Mouse (Mus musculus): ENCODE results near the gene Trit1. TPM values are rescaled to one million over a fixed set of nuclear protein-coding genes. Genes with fewer than 3 reads are reported as not detected.
"Not testable (repeated sequence)": the region's sequence is repeated elsewhere in the genome, so short reads cannot be mapped to it uniquely, and the experiment has no call there.

Gene Trit1
- polyA plus RNA-seq, 2 experiments, result 15.0 to 20.1 TPM

GRCm38 (mm10) chr4:123000617-123001342 lies 15.6 kb upstream of the Trit1 start:
- Histone ChIP-seq H3K9ac (ENCODE audit: low read depth, low read length, severe bottlenecking) (no peak overlapping the region), H3K4me1 (ENCODE audit: control insufficient read depth, insufficient read depth, low read length) (peaks cover 21% of the 10 kb centered on the region), H3K27me3 (ENCODE audit: control insufficient read depth, insufficient read depth, low read length) (no peaks in the 10 kb centered on the region), H3K27ac (replicated peaks; ENCODE audit: low read depth, low read length) (no peak overlapping the region), H3K36me3 (ENCODE audit: control insufficient read depth, insufficient read depth, low read length) (peaks cover 20% of the 10 kb centered on the region), H3K4me2 (replicated peaks; ENCODE audit: low read depth, low read length, severe bottlenecking) (no peak overlapping the region), H3K4me3 (replicated peaks; ENCODE audit: low read length) (no peak overlapping the region), H3K9me3 (ENCODE audit: control insufficient read depth, low read length) (no peaks in the 10 kb centered on the region)
- TF ChIP-seq POLR2A (IDR thresholded peaks at IDR 0.05; ENCODE audit: borderline replicate concordance, extremely low read depth, insufficient read depth, insufficient read length), result no peak
- 63% methylated on average over 17 of the region's 17 CpGs for WGBS
- ATAC-seq (ENCODE audit: low FRiP score, low read depth) (peak; percentile 34), DNase-seq (ENCODE audit: low spot score) (peak; percentile 44)

DNA sequence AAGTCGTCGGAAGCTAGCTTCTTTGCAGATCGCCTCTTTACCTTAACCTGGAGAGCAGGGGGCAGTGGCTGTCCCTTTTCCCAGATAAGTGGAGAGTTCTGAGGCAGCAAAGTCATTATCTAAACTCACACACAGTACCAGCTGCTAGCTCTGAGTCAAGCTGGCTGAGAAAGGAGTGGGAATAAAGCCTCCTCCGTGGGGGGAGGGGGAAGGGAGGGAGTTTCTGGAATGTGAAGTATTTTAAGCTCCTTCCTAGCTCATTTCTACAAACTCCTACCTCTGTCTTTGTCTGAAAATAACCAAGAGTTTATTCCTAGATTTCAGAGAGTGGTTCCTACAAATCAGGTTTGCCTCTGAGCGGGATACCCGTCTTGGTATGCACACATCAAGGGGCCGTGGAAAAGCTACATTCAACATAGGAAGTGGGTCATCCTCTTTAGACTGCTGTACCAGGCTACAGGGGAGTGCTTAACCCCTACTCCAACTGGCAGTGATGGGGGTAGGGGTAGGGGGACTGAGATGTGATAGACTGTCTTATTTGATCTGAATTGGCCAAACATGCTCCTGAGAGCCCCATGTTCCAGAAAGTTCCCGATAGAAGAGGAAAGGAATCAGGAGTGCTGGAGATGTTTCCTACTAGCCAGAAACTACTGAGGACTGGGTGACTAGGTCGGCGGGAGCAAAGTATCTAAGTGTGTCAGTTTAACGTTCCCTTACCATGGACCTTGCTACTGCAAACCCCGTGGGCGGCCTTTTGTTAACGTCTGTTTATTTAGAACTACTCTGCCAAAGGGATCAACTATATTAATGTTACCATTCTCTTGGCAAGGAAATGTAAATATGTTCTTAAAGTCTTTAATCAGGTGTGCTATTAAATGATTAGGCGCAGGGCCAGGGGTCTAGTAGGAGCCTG lies 11.1 kb upstream of the Trit1 start:
- no peaks in the 10 kb centered on the region for H3K27me3 ChIP-seq (ENCODE audit: control insufficient read depth, insufficient read depth, low read length)
- no peak for TF ChIP-seq POLR2A (IDR thresholded peaks at IDR 0.05; ENCODE audit: borderline replicate concordance, extremely low read depth, insufficient read depth, insufficient read length)
- no peaks in the 10 kb centered on the region for H3K9me3 ChIP-seq (ENCODE audit: control insufficient read depth, low read length)
- peaks cover 8% of the 10 kb centered on the region; the same call in 1 of the 2 replicates for H3K4me1 ChIP-seq (ENCODE audit: control insufficient read depth, insufficient read depth, low read length)
- ATAC-seq (ENCODE audit: low FRiP score, low read depth), result peak; percentile 51; the same call in 1 of the 2 replicates
- H3K27ac ChIP-seq (replicated peaks; ENCODE audit: low read depth, low read length), result no peak overlapping the region
- H3K4me2 ChIP-seq (replicated peaks; ENCODE audit: low read depth, low read length, severe bottlenecking), result no peak overlapping the region
- DNase-seq (ENCODE audit: low spot score), result peak; percentile 31
- WGBS, result 34% methylated on average over 15 of the region's 15 CpGs
- H3K9ac ChIP-seq (ENCODE audit: low read depth, low read length, severe bottlenecking), result no peak overlapping the region
- no peak overlapping the region for H3K4me3 ChIP-seq (replicated peaks; ENCODE audit: low read length)
- H3K36me3 ChIP-seq (ENCODE audit: control insufficient read depth, insufficient read depth, low read length), result peaks cover 17% of the 10 kb centered on the region

DNA sequence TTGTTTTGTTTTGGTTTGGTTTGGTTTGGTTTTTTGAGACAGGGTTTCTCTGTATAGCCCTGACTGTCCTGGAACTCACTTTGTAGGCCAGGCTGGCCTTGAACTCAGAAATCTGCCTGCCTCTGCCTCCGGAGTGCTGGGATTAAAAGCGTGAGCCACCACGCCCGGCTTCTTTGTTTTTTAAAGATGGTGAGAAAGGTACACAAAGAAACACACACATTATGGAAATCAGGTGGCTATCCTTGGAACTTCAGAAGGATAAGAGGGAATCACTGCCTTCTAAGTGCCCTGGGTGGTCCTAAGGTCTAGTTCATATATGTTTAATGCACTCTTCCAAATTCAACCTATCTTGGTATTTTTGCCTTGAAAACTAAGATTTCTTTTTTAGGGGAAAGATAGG lies 3.9 kb upstream of the Trit1 start:
- not testable (repeated sequence) for DNase-seq (ENCODE audit: low spot score); H3K4me1 ChIP-seq (ENCODE audit: control insufficient read depth, insufficient read depth, low read length); ATAC-seq (ENCODE audit: low FRiP score, low read depth); H3K36me3 ChIP-seq (ENCODE audit: control insufficient read depth, insufficient read depth, low read length); H3K9ac ChIP-seq (ENCODE audit: low read depth, low read length, severe bottlenecking); H3K4me2 ChIP-seq (replicated peaks; ENCODE audit: low read depth, low read length, severe bottlenecking); H3K27me3 ChIP-seq (ENCODE audit: control insufficient read depth, insufficient read depth, low read length); H3K27ac ChIP-seq (replicated peaks; ENCODE audit: low read depth, low read length); H3K9me3 ChIP-seq (ENCODE audit: control insufficient read depth, low read length); H3K4me3 ChIP-seq (replicated peaks; ENCODE audit: low read length)
- WGBS, result 90% methylated on average over 4 of the region's 4 CpGs

DNA sequence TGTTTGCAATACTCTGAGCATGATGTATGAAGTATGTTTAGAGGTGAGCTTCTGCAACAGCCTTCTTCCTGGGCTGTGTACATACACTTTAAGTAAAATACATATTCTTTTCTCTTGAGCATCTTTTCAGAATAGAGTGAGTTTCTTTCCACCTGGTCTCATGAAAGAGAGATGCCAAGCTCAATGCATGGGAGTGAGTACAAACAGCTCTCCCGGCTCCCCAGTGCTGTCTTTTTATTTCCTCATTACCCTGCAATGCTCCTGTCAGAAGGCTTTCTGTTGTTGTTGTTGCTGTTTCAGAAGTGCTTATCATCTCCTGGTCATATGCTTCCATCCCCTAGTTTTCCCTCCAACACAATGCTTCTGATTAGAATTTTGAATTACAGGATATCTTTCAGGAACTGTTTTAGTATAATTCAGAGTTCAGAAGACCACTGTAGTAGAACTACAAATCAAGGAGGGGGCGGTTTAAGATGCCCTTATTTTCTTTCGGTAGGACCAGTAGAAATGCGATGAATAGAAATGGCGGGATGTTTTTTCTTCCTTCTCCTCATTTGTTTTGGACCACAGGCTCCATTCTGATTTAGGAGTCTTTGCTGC lies 3.0 kb upstream of the Trit1 start:
- ATAC-seq (ENCODE audit: low FRiP score, low read depth) (no peak), DNase-seq (ENCODE audit: low spot score) (no peak)
- Histone ChIP-seq H3K27me3 (ENCODE audit: control insufficient read depth, insufficient read depth, low read length) (no peaks in the 10 kb centered on the region), H3K4me3 (replicated peaks; ENCODE audit: low read length) (no peak overlapping the region), H3K9me3 (ENCODE audit: control insufficient read depth, low read length) (no peaks in the 10 kb centered on the region), H3K36me3 (ENCODE audit: control insufficient read depth, insufficient read depth, low read length) (no peaks in the 10 kb centered on the region), H3K27ac (replicated peaks; ENCODE audit: low read depth, low read length) (no peak overlapping the region), H3K9ac (ENCODE audit: low read depth, low read length, severe bottlenecking) (no peak overlapping the region), H3K4me2 (replicated peaks; ENCODE audit: low read depth, low read length, severe bottlenecking) (no peak overlapping the region), H3K4me1 (ENCODE audit: control insufficient read depth, insufficient read depth, low read length) (peaks cover 8% of the 10 kb centered on the region; the same call in 1 of the 2 replicates)
- 65% methylated on average over 5 of the region's 5 CpGs for WGBS
- TF ChIP-seq POLR2A (IDR thresholded peaks at IDR 0.05; ENCODE audit: borderline replicate concordance, extremely low read depth, insufficient read depth, insufficient read length), result no peak

DNA sequence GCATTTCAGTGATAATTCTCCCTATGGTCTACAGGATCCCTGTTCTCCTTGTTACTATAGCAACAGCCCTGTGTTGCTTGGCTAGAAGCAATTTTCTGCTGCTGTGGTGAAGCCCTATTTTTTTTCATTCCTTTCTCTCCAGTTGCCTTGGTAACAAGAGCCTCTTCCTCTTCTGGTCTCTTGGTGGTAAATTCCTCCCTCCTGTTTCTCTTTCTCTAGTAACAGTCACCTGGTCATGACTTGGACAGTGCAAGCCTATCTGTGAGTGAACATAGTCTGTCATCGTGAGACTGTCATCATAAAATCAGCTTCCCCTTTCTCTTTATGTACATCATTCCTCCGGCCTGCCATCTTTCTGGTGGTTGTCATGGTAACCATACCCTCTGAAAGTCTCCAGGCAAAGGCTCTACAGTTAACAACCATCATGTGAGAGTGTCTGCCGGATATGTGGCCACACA lies 2.4 kb upstream of the Trit1 start:
- peak; percentile 34 for DNase-seq (ENCODE audit: low spot score)

More for the DNA sequence above, 2.4 kb upstream of the Trit1 start:
- WGBS, result 47% methylated on average over 3 of the region's 3 CpGs
- Histone ChIP-seq H3K4me2 (replicated peaks; ENCODE audit: low read depth, low read length, severe bottlenecking) (no peak overlapping the region), H3K27ac (replicated peaks; ENCODE audit: low read depth, low read length) (no peak overlapping the region), H3K27me3 (ENCODE audit: control insufficient read depth, insufficient read depth, low read length) (no peaks in the 10 kb centered on the region), H3K9me3 (ENCODE audit: control insufficient read depth, low read length) (no peaks in the 10 kb centered on the region), H3K4me1 (ENCODE audit: control insufficient read depth, insufficient read depth, low read length) (peaks cover 10% of the 10 kb centered on the region; the same call in 1 of the 2 replicates), H3K36me3 (ENCODE audit: control insufficient read depth, insufficient read depth, low read length) (no peaks in the 10 kb centered on the region), H3K4me3 (replicated peaks; ENCODE audit: low read length) (no peak overlapping the region), H3K9ac (ENCODE audit: low read depth, low read length, severe bottlenecking) (no peak overlapping the region)
- ATAC-seq (ENCODE audit: low FRiP score, low read depth), result no peak
- TF ChIP-seq POLR2A (IDR thresholded peaks at IDR 0.05; ENCODE audit: borderline replicate concordance, extremely low read depth, insufficient read depth, insufficient read length), result no peak
